Mouse (Mus musculus) neutrophil, adult 5-6 weeks (primary cell): ENCODE data around the gene Cfl1. TPM values are rescaled to one million over a fixed set of nuclear protein-coding genes. Genes with fewer than 3 reads are reported as not detected.
A peak's percentile ranks its signal among the peaks of the same experiment; 100 is the strongest.

ENCODE experiments used
- ATAC-seq: fragments of 151-379, 151-347 bp; 2 replicates; pipeline ENCODE4 v1.8.0; 2017; ENCODE audit warnings: mild to moderate bottlenecking, moderate TSS enrichment; ENCODE audit not compliant: insufficient number of reproducible peaks, poor library complexity, low FRiP score, severe bottlenecking; ENCODE audit errors: extremely low read depth
- total RNA-seq: library from RNA; stranded (forward); fragments of 200-1000 nt; gene quantifications from 2 replicates; pipeline ENCODE4 v1.2.3, GENCODE M21; 2017

The Cfl1 gene
- total RNA-seq, result 1,009 and 1,084 TPM in 2 replicates

DNA sequence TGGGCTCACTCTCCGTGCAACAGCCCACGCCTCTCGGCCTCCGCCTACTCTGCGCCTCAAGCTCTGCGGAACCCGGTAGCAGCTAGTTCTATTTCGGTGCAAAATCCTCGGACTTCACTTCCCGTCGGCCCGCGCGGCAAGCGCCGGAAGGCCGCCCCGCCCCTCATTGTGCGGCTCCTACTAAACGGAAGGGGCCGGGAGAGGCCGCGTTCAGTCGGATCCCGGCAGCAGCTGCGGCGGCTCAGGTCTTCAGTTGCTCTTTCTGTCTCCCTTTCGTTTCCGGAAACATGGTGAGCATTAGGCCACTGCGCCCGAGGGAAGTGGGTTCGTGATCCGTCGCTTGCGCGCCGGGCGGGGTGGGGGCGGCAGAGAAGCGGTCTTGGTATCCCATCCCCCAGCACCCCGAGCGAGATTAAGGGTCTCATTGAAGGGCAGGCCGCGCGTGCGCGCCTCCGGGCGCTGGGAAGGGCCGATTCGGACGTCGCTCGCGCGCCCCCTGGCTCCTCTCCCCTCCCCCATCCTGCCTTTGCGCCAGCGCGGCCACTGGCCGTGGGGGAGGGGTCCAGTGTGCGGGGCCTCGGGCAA lies at the start of gene Cfl1:
Gene Cfl1 (plus strand): TSS at position 143 of the 585 bp plus-strand sequence.
- peak; percentile 40 for ATAC-seq

DNA sequence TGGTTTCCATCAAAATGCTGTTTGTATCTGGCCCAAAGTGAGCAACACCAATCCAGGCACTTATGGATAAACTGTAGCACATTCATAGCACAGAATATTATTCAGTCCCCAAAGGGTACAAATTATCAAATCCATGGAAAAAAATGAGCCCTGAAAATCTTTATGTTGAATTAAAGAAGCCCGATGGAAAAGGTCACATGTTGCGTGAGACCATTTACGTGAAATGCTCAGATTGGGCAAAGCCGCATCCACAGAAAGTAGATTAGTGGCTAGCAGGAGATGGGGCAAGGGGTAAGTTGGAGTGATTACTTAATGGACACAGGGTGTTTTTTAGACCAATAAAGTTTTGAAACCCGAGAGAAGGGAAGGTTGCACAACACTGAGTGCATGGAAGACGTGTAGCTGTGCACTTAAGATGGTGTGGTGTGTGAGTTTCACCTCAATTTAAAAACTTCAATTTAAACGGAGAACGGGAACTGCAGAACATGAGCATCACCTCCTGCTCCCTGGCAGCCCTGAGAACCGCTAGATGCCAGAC lies 45.8 kb upstream of the Cfl1 start:
- ATAC-seq, result no peak

DNA sequence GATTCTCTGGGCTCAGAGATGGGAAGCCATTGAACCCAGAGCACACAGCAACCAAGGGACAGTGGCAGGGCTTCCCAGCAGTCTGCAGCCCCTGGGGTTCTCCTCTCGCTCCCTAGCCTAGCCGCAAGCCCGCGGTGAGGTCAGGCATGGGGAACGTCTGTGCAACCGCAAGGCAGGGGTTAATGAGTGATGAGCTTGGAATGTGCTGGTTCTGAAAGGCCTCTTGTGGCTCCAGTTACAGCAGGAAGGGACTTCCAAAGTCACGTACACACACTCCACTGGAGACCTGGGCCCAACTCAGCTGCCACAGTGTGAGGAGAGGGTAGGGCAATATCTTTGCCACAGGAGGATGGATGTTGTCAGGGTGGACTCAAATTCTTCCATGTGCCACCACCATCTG lies 45.3 kb upstream of the Cfl1 start:
- no peak for ATAC-seq

DNA sequence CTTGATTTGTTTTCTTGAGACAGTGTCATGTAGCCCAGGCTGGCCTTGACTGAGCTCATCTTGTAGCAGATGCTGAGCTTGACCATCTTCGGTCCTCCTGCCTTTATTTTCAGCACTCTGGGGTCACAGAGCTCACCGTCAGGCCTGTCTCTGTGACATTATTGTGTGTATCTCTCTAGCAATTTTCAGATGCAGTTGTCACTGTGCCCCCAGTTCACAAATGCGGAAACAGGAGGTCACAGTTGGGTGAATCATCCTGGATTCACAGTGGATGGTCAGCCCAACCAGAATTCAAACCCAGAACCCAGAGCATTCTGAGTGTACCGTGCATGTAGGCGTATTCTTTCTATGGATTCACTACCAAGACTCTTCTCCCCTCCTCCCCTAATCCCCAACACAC lies 44.5 kb upstream of the Cfl1 start:
- no peak for ATAC-seq

DNA sequence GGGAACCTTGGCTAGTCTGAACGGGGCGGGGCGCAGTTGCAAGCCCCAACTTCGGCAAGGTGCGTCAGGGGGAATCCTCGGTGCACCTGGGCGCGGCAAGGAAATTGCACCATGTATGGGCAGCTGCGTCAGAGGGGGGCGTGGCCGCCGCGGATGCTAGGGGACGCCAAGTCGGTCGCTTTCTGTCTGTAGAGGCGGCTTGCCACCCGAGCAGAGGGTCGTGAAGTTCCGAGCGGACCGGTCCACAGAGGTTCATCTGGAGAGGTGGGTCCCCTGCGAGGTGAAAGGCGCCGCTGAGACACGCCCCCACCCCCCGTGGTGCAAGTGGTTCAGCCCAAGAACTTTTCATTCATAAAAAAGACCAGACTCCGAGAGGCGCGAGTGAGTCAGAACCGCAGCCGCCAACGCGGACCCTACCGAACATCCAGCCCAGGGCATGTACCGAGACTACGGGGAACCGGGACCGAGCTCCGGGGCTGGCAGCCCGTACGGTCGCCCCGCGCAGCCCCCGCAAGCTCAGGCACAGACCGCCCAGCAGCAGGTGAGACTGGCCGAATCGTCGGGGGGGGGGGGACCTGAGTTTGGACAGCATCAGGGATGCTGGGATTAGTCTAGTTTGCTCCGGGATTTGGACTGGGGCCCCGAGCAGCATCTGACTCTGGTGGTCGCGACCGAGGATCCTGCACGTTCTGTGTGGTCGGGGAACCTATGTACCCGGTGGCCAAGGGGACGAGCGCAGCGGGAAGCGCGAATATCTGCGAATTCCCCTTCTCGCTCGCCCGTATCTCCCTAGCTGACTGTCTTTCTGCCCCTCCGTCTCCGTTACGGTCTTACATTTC lies 42.5 kb upstream of the Cfl1 start, which contains the start of gene Fosl1:
Gene Fosl1 (plus strand): TSS at position 33 of the 839 bp plus-strand sequence.
- peak; percentile 72 for ATAC-seq

DNA sequence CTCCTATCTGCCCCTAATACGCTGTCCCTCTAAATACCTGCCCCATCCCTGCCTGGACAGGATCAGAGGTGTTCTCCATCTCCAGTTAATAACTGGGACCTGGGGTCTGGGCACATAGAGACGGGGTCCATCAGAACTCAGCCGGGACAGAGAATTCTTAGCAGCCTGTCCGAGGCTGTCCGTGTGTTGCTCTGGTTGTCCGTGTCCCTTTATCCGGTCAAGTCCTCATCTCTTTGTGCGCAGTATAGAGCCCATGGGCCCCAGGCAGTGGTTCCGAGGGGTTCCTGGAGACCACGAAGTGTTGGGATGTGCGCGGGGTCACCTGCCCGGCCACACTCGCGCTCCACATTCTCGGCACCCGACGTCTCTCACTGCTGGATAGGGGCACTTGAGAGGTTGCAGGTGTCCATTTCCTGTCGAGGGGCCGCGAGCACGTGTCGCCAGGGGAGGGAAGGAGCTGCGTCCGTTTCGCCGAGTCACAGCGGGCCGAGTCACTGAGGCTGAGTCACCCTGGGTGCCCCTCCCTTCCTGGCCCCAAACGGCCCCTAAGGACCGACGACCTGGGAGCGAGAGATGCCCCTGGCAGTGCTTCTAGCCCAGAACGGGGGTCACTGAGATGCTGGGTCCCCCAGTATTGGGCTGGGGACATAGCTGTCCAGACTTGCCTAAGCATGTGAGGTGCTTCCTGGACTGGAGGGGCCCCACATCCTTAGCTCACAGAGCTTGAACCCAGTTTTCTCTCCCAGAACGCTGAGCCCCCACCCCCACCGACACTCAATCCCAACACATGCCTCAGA lies 41.7 kb upstream of the Cfl1 start:
- peak; percentile 37 for ATAC-seq

DNA sequence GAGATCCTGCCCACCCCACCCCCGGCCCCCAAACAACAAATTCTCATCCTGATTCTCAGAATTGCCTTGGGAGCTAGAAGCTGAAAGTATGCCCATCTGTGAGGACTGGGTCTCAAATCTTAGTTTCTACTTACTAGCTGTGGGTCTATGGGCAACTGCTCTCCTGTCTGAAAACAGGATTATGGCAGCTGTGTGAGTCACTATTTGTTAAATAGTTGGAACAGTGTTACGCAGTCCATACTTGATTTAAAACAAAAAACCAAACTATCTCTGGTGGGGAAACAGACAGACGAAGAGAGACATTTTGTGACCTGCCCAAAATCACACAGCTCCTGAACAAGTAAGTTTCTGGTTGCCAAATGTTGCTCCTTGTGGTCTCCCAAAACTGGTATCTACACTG lies 40.6 kb upstream of the Cfl1 start:
- ATAC-seq, result no peak

DNA sequence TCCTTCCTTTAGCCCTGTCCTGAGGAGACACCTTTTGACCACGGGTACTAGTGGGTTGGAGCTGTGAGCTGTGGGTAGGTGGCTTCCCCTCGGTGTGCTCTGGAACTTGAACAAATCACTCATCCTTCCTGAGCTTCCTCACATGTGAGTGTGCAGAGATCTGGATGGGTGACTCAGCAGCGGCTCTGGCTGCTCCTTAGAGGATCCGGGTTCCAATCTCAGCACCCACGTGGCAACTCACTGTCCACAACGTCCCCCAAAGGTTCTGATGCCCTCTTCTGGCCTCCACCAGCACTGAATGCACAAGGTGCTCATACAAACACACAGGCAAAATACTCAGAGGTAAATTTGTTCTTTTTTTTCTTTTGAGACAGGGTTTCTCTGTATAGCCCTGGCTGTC lies 38.5 kb upstream of the Cfl1 start:
- no peak for ATAC-seq

DNA sequence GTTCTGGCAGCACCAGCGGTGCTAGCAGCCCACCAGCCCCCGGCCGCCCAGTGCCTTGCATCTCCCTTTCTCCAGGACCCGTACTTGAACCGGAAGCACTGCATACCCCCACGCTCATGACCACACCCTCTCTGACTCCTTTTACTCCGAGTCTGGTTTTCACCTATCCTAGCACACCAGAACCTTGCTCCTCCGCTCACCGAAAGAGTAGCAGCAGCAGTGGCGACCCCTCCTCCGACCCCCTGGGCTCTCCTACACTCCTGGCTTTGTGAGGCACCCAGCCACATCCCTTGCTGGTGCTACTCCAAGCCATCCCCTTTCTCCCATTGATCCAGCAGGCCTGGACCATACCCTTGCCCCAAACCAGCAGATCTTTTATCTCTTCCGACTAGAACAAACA lies 35.2 kb upstream of the Cfl1 start:
- no peak for ATAC-seq

DNA sequence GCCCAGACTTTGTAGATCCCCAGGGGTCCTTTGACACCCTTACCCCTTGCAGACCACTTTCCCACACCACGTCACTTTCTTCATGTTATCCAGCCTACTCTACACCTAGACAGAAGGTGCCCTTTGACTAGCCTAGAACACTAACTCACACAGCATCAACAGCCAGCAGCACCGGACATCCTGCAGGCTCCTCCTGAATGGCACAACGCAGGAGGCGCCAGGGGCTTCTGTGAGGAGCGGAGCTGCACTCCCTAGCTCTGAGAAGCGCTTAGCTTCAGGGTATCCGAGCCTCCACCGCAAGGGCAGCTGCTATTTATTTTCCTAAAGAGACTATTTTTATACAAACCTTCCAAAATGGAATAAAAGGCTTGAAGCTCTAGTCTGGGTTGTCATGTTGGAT lies 34.7 kb upstream of the Cfl1 start:
- no peak for ATAC-seq

DNA sequence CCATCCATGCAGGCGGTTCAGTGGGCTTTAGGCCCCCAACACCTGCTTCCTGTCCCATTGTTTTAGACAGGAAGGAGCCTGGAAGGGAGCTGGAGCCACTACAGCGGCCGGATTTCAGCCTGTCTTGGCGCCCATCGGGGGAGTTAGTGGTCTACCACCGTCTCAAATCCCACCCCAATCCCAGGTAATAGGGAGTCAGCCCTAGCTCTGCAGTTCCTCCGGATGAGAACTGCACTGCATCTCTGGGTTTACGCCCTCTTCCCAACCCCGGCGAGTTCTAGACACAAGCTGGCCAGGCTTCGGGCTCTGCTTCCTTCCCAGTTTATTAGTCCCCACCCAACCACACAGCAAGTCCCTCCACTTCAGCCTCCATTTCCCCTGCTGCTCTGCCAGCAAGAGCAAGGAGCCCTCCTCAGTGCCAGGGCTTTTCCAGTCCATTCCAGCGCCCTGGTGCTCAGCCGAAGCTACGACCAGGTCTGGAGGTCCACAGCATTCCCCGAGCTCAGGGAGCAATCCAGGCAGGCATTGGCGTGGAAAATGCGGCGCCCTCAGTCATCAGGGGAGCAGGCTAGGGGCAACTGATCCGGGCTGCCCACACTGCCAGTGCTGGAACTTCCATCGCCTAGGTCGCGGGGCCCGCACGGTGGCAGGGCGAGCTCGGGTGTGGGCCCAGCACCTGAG lies 33.9 kb upstream of the Cfl1 start:
- ATAC-seq, result no peak

DNA sequence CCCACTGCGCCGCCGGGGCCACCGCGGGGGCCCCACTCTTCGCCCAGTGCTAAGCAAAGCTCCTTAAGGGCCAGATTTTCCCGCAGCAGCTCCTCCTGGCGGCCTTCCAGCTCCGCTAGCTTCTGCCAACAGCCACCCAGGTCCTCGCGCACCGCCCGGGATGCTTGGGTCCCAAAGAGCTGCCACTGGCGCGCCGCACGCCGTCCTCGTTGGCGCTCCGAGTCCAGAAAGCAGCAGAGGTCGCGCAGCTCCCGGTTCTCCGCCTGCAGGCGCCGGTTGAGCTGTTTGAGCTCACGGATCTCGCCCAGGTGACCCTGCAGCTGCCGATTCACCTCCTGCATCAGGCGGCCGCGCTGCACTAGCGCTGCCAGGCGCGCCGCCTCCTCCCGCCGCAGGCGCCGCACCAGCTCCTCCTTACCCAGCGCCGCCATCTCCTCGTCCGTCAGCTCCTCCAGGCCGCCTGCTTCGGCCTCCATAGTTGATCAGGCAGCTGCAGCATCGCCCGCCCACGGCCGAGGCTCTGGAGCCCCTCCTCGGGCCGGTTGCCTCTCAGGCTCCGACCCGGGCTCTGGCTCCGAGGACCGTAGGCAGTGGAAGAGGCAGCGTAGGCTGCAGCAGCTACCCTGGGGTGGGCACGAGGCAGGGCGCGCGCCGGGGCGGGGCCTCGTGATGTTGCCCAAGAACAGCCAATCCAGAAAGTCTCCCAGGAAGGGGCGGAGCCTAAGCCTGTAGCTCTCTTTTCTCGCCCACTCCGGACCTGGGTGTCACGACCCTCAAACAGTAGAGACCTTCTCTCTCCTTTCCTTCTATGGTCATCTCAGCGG lies 33.1 kb upstream of the Cfl1 start:
- peak; percentile 75 for ATAC-seq

DNA sequence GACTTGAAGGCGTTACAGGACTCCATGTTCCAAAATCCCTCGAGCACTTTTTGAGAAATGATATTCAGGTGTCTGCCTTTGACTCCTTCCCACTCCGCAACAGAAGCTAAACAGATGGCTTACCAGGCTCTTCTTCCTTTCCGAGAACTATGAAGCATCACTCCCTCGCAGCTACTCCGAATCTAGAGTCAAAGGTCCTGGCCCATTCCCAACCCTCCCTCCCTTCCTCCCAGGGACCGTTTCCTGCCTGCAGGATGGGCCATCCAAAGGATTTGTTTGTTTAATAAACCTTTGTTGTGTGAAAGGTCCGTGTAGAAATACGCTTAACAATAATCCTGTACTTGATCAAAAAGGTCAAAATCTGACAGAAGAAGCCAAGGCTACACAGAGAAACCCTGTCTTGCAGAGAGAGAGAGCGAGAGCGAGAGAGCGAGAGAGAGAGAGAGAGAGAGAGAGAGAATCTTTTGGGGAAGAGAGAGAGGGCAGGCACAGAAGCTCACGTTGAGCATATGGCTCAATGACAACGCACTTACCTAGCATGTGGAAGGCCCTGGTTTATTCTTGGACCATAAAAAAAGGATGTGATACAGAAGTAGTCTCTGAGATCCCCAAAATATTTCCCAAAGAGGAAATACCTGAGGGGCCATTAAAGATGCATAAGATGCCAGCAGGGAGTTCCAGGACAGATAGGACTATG lies 32.4 kb upstream of the Cfl1 start, which contains the start of gene Ccdc85b:
Gene Ccdc85b (minus strand): TSS at position 149 of the 697 bp plus-strand sequence.
- ATAC-seq, result no peak

DNA sequence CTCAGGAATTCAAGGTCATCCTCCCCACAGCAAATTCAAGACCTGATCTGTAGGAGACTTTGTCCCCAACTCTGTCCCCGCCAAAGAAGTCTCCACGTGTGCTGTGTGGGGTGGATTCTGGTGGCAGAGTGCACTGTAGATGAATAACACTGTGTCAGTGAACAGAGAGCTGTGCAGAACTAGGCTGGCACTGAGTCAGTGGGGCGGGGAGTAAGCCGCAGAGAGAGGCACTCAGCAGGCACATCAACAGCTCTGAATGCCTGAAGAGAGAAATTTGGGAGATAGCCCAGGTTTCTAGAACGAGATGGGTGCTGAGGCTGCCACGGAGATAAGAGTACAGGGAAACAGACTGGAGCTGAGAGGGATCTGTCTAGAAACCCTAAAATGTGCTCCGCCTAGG lies 31.2 kb upstream of the Cfl1 start:
- no peak for ATAC-seq

DNA sequence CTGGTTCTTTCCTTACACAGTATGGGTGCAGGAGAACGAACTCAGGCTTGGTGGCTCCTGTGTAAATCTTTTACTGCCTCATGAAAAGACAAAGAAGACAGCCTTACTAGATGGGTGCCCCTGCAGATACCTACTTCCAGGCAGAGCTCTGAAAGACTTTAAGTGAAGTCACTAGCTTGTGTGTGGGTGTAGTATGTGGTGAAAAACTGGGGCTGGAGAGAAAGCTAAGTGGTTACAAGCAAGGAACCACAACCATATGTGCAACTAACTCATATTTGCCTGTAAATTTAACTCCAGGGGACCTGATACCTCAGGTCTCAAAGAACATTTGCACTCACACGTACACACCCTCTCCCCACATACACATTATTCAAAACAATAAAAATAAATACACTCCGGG lies 30.4 kb upstream of the Cfl1 start:
- ATAC-seq, result no peak

DNA sequence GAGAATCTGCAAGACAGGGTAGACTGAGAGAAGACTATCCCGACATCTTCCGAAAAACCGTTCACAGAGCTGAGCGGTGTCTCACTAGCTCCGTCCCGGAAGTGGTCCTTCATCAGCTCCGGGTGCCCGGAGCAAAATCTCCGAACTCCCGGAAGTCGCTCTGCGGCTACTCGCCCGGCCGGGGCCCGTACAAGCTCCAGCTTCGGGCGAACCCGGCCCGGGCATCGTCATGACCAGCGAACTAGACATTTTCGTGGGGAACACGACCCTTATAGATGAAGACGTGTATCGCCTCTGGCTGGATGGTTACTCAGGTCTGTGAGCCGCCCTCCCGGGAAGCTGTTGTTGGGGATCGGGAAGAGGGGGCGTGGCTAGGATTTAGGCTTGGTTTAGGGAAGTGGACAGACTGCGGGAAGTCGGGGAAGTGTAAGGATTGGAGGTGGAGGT lies 29.8 kb upstream of the Cfl1 start, which contains the start of gene Fibp:
Gene Fibp (plus strand): TSS at position 151 of the 447 bp plus-strand sequence.
- ATAC-seq, result peak; percentile 70

DNA sequence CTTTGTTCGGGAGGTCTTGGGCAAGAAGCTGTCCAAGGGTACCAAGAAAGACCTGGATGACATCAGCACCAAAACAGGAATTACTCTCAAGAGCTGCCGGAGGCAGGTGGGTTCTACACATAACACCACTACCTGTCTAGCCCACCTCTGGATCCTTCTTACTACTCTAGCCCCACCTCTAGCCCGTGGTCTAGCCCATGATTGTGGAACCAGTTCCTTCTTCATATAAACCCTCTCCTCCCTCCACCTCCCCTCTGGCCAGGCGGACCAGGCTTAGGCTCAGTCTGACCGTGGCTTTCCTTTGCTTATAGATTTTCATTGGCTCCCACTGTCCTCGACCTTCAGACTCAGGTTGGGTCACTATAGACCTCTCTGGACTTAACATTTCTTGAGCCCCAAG lies 28.8 kb upstream of the Cfl1 start:
- no peak for ATAC-seq
